Mouse (Mus musculus): ENCODE data around the gene Ubqln2.

The Ubqln2 gene

DNA sequence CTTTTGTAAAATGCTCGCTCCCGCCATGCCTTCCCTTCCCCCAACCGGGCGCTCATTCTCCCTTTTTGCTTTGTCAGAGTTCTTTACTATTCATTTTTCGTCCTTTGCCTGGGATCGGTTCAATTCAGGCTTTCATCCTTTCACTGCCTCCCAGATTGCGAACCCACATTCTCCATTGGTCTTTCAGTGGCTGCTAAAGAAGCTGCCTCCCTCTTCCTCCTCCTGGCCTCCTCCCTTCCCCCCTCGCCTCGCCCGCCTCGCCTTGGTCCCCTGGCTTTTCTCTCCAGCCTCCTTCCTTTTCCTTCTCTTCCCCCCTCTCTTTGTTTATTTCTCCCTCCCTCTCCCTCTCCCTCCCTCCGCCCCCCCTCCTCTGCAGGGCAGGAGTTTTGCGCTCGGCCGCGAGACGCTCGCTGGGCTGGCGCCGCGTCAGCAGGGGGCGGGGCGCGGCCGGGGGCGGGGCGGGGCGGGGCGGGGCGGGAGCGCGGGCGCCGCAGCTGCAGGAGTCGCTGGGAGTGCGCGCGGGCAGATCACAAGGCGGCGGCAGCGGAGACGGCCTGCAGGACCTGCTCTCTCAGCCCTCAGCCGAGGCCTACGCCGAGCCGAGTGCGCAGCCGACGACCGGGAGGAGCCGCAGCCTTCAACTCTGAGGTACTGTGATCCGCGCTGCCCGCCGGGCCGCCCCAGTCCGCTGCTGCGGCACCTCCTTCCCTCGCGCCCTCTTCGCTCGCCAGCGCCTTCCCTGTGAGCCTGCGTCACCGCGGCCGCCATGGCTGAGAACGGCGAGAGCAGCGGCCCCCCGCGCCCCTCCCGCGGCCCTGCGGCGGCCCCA, at the start of gene Ubqln2:
TSS of gene Ubqln2 (plus strand) at position 540 of the 829 bp plus-strand sequence.
- DNase-seq (ENCODE audit: low spot score in 2 of 2) = peak; percentile 55 to 60

DNA sequence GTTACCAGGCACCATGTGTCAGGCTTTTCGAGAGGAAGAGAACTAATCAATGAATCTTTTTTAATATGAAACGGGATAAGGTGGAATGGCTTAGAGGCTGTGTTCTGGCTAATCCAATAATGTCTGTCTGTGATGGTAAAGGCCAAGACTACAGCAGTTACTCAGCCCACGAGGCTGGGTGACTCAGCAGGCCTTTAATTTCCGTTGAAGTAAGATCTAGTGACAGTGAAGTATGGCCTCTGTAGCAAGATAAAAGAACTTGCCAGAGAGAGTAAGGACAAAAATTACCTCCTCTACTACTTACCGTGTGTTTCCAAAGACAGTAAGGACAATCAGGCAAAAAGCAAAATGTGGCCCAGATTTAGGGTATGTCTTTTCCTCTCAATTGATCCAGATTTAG, 46.1 kb upstream of the Ubqln2 start:
- no peak for DNase-seq (ENCODE audit: low spot score in 2 of 2)

DNA sequence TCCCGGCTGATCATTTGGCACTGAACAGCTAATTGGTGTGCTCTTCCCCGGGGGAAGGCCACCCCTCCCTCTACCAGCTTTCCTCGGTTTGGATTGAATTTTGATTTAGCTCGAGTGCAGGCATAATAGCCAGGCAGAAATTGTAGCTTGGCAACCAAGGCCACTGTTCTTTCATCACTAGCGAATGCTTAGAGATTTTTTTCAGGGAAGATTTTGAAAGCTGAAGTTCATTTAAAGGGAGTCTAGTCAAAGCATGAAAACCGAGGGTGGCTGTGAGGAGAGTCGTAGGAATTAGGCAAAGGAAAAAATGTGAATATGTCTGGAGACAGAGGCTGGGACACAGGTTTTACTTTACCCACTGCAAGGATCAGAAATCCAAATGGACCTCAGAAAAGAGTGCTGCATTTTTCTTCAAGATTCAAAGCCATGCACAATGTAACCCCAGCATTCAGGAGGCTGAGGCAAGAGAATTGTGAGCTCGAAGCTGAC, 21.2 kb upstream of the Ubqln2 start:
- DNase-seq (ENCODE audit: low spot score in 2 of 2) = peak; percentile 3 to 4

DNA sequence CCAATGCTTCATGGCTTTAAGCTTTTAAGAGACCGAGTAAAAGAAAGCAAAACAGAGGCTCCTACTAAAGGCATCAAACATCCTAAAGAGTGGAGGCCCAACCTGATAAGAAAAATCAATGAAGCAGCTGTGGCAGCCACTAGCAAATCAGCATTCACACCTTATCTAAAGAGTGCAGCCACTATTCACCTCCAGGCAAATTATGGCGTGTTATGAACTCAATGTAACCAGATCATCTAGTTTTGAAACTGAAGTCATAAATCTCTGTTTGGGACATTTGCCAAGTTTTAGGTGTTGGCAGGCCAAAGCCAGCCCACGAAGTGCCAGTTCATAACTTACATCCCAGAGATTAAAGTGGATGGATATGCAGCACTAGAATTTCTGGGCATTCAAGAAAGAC, 5.7 kb upstream of the Ubqln2 start:
- no peak for DNase-seq (ENCODE audit: low spot score in 2 of 2)

DNA sequence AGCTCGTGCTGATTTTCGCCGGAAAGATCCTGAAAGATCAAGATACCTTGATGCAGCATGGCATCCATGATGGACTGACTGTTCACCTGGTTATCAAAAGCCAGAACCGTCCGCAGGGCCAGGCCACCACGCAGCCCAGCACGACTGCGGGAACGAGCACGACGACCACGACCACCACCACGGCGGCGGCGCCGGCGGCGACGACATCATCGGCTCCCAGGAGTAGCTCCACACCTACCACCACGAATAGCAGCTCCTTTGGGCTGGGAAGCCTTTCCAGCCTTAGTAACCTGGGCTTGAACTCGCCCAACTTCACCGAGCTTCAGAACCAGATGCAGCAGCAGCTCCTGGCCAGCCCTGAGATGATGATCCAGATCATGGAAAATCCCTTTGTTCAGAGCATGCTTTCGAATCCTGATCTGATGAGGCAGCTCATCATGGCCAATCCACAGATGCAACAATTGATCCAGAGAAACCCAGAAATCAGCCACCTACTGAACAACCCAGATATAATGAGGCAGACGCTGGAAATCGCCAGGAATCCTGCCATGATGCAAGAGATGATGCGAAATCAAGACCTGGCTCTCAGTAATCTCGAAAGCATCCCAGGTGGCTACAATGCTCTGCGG, 752 bp downstream of the Ubqln2 start:
- DNase-seq (ENCODE audit: low spot score in 2 of 2) = peak; percentile 8 to 28

DNA sequence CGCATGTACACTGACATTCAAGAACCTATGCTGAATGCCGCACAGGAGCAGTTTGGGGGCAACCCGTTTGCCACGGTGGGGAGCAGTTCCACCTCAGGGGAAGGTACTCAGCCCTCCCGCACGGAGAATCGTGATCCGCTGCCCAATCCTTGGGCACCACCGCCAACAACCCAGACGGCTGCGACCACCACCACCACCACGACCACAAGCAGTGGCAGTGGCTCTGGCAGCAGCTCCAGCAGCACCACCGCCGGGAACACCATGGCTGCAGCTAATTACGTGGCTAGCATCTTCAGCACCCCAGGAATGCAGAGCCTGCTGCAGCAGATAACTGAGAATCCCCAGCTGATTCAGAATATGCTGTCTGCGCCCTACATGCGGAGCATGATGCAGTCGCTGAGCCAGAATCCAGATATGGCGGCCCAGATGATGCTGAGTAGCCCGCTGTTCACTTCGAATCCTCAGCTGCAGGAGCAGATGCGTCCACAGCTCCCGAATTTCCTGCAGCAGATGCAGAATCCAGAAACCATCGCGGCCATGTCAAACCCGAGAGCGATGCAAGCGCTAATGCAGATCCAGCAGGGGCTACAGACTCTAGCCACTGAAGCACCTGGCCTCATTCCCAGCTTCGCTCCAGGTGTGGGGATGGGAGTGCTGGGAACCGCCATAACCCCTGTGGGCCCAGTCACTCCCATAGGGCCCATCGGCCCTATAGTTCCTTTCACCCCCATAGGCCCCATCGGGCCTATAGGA, 1.4 kb downstream of the Ubqln2 start:
- DNase-seq (ENCODE audit: low spot score in 2 of 2) = peak; percentile 8 to 9

DNA sequence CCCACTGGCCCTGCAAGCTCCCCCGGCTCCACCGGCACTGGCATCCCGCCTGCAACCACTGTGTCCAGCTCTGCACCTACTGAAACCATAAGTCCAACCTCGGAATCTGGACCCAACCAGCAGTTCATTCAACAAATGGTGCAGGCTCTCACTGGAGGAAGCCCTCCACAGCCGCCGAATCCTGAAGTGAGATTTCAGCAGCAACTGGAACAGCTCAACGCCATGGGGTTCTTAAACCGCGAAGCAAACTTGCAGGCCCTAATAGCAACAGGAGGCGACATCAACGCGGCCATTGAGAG, 2.0 kb downstream of the Ubqln2 start:
- peak; percentile 5 to 8 for DNase-seq (ENCODE audit: low spot score in 2 of 2)

DNA sequence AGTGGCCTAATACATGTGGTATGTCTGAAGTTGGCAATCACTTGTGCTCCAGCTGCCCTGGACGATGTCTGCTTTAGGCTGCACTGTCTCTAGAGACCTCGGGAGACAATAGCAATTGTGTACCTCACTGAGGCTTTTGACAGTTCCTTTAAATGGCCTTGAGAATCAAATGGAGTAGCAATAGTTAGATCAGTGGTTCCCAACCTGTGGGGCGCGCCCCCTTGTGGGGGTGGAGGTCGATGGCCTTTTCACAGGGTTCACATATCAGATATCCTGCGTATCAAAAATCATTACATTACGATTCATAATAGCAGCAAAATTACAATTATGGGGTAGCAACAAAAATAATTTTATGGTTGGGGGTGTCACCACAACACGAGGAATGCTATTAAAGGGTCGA, 7.9 kb downstream of the Ubqln2 start:
- DNase-seq (ENCODE audit: low spot score in 2 of 2) = peak in 1 of 2 experiments; percentile 6

DNA sequence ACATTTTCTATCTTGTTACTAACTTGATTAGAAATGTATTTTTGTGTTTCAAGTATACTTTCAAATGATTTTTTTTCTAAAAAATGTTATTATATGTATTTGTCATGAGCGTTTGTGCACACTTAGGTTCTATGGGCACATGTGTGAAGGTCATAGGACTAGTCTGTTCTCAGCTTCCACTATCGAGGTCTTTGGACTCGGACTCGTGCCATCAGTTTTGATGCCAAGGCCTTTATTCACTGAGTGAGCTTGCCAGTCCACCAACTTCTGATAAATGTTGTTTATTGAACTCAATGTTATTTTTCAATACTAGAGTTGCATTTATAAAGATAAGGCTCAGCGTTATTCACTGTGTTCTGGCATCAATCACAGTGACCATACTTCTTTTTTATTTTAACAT, 17.5 kb downstream of the Ubqln2 start:
- DNase-seq (ENCODE audit: low spot score in 2 of 2) = no peak

DNA sequence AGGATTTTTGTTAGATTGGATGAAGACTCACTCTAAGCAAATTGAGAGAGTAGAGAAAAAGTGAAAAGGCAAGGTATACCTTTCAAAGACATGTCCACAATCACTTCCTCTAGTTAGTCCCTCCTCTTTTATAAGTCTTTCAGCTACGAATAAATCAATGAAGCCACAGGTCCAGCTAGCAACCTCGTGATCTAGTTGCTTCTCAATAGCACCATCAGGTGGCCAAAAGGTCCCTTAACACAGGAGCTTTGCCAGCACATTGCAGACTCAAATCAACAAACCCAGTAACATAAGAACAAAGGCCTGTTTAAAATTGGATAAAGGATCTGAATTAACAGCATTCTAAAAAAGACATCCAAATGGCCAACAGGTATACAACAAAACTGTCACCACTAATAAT, 30.4 kb downstream of the Ubqln2 start:
- DNase-seq (ENCODE audit: low spot score in 2 of 2) = no peak

Measured in frontal cortex, postnatal 14 days (tissue).